Mouse (Mus musculus) cortical plate, adult 2 months (tissue): Measurements from ENCODE around the gene Slc39a11.

Source experiments
- CTCF ChIP-seq: fragments of 200-500 bp; IDR thresholded peaks from 2 replicates; pipeline ENCODE4 v1.5.1; 2011; ENCODE audit warnings: mild to moderate bottlenecking, control low read depth, low read length; ENCODE audit not compliant: insufficient read depth; ENCODE audit errors: extremely low read depth
- POLR2A ChIP-seq: fragments of 200-500 bp; IDR thresholded peaks from 2 replicates; pipeline ENCODE4 v1.6.1; 2011; ENCODE audit warnings: mild to moderate bottlenecking, low read length, control low read depth; ENCODE audit not compliant: insufficient read depth; ENCODE audit errors: extremely low read depth

DNA sequence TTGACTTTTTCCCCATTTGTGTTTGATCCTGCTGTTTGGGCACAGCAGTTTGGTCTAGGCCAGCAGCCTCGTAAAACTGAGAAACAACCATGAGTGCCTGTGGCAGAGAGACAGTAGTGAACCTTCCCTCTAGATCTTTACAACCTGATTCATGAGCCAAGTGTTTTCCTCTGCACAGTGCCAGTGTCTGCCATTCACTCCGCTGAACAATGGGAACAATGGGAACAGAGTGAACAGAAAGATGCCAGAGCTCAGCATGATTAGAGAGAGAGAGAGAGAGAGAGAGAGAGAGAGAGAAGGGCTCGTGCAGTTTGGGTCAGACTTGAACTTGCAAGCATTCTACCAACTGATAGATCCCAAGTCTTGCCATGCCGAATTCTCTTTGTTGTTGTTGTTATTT, 199.2 kb downstream of the Slc39a11 start:
- no peak for TF ChIP-seq CTCF
- TF ChIP-seq POLR2A = no peak
